Mouse (Mus musculus) right cerebral cortex, postnatal 25 days (tissue): ENCODE measurements at regions not wholly inside any gene's neighbourhood (a gene's known extent, or its start where the extent isn't known, plus 50 kb on each side); places are given as distances from the start of the nearest gene placed in this dataset.
"Not testable (repeated sequence)": the region's sequence is repeated elsewhere in the genome, so short reads cannot be mapped to it uniquely, and the experiment has no call there.

ENCODE experiments used
- DNase-seq: peaks from one replicate; pipeline ENCODE4 v3.0.0; 2022

DNA sequence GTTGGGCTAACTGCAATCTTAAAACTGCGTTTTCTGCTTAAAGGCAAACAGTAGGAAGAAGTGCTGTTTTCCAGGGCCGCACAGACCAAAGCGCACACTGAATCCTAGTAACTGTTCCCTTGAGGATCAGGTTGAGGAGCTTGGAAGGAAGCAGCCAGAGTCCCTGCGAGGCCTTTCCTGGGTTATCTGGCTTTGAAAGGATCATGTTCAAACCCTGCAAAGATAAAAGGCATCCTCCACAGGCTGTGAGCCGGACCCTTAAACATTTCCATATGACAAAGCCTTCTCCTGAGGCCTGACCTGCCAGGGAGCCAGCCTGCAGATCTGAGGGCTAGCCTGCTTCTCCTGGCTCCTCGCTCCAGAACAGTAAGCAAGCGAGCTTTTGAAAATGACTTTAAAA, 56.7 kb upstream of the Irx2 start:
- no peak for DNase-seq

DNA sequence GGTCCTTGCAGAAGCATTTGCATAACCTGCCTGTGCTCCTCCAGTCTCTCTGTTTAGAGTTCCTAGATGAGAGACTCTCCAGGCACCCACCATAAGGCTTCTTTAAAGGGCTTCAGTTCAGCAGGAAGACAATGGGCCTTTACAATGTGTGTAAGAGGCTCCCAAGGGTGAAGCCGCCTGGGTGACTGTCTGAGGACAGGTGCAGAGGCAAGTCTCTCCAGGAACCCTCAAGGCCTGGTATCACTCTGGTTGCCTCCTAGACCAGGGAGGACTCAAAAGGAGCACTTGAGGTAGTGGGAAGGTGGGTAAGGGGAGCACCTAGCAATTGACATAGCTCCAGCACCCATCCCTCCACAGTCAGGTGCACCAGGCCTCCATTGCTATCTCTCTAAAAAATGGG, 55.8 kb upstream of the Irx2 start:
- no peak for DNase-seq

DNA sequence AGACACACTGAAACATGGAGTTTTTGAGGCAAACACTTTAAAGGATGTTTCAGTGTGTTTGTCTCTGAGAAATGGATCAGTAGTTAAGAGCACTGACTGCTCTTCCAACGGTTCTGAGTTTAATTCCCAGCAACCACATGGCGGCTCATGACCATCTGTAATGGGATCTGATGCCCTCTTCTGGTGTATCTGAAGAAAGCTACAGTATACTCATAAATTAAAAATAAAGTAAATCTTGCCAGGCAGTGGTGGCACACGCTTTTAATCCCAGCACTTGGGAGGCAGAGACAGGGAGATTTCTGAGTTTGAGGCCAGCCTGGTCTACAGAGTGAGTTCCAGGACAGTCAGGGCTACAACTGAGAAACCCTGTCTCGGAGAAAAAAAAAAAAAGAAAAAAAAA, 54.5 kb upstream of the Irx2 start:
- not testable (repeated sequence) for DNase-seq

DNA sequence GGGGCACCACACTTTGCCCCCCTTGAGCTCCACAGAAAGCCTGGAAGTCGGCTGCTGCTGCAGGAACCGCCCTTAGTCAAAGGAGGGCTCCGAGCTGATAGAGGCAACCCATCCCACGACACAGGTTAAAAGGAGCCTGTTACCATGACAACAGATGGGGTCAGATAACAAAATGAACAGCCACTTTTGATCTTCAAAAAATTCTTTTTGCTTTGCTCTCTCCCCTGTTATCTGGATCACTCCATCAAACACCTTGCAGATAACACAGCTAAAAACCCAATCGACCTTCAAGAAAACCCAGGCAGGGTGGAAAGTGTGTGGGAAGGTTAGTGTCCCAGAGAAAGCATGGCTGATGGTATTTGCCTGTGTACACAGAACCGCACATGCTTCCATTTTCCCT, 52.1 kb upstream of the Irx2 start:
- no peak for DNase-seq

DNA sequence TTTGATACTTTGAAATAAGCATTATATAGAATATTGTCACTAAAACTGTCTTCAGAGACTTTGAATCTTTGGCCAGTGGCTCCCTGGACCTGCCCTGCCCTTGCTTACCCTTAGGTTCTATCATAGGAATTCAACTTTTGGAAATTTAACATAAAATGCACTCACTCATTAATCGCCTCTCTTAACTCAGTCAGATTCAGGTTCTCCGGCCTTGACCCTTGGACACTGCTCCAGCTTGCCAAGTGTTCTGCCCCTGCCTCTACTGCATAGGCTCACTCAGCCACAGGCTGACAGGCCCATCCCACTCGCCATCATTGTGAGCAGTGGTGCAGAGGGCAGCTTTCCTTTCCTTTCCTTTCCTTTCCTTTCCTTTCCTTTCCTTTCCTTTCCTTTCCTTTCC, 50.2 kb upstream of the Irx2 start:
- no peak for DNase-seq
